Mouse (Mus musculus) G1E (cell line): Measurements from ENCODE around the gene Col20a1. TPM values are rescaled to one million over a fixed set of nuclear protein-coding genes. Genes with fewer than 3 reads are reported as not detected.

Experiments used
- ATAC-seq: 2 replicates; pipeline ENCODE4 v1.8.0; 2016; ENCODE audit warnings: mild to moderate bottlenecking; ENCODE audit not compliant: insufficient number of reproducible peaks, poor library complexity, low FRiP score, severe bottlenecking; ENCODE audit errors: extremely low read depth
- DNase-seq: peaks from one replicate; pipeline ENCODE4 v3.0.0; 2012; ENCODE audit warnings: low spot score
- H3K27me3 ChIP-seq: 2 replicates; pipeline ENCODE4 v1.6.1; 2012; ENCODE audit warnings: mild to moderate bottlenecking, low read length, inconsistent platforms; ENCODE audit not compliant: insufficient read depth
- H3K36me3 ChIP-seq: replicated peaks from 2 replicates; pipeline ENCODE3; 2012; ENCODE audit warnings: mild to moderate bottlenecking, inconsistent platforms
- H3K4me1 ChIP-seq: 2 replicates; pipeline ENCODE4 v1.6.1; 2012; ENCODE audit warnings: low read depth, low read length, inconsistent platforms, mixed read lengths; ENCODE audit not compliant: insufficient read depth
- H3K4me3 ChIP-seq: 2 replicates; pipeline ENCODE4 v1.5.1; 2012; ENCODE audit warnings: low read depth, mild to moderate bottlenecking, inconsistent platforms, low read length, moderate library complexity, mixed read lengths
- H3K9me3 ChIP-seq: replicated peaks from 2 replicates; pipeline ENCODE4 v1.6.1; 2012; ENCODE audit warnings: inconsistent platforms
- CTCF ChIP-seq: IDR thresholded peaks from 2 replicates; pipeline ENCODE4 v1.5.1; 2012; ENCODE audit warnings: low read depth, low read length, inconsistent platforms, mixed read lengths
- GATA1 ChIP-seq: IDR thresholded peaks from 2 replicates; pipeline ENCODE4 v1.6.1; 2012; ENCODE audit warnings: borderline replicate concordance, low read length, inconsistent platforms, mixed read lengths
- GATA2 ChIP-seq: IDR thresholded peaks from 2 replicates; pipeline ENCODE4 v1.6.1; 2012; ENCODE audit warnings: low read depth, low read length, inconsistent platforms, borderline replicate concordance
- POLR2AphosphoS5 ChIP-seq: IDR thresholded peaks from 2 replicates; pipeline ENCODE4 v1.6.1; 2012; ENCODE audit warnings: low read depth, low read length, inconsistent platforms; ENCODE audit not compliant: insufficient replicate concordance
- TAL1 ChIP-seq: conservative IDR thresholded peaks from 2 replicates; pipeline ENCODE4 v1.6.1; 2012; ENCODE audit warnings: low read depth, low read length, inconsistent platforms, mixed read lengths
- polyA plus RNA-seq: library from polyadenylated mRNA; stranded (reverse); fragments of >175 nt; gene quantifications from 2 replicates; pipeline ENCODE4 v1.2.3, GENCODE M21; 2012
- total RNA-seq, 2 experiments: library from RNA; stranded (forward) in 1 of 2; stranded (reverse) in 1 of 2; fragments of 200-1000 nt in 1 of 2; fragments of >200 nt in 1 of 2; fragmentation: Nextera tagmentation in 1 of 2; gene quantifications; 2 replicates each; pipeline ENCODE4 v1.2.3; 2014 to 2017

Col20a1 gene
- total and polyA plus RNA-seq, 3 experiments, result 0.38 to 4.9 (median 0.57) TPM

DNA sequence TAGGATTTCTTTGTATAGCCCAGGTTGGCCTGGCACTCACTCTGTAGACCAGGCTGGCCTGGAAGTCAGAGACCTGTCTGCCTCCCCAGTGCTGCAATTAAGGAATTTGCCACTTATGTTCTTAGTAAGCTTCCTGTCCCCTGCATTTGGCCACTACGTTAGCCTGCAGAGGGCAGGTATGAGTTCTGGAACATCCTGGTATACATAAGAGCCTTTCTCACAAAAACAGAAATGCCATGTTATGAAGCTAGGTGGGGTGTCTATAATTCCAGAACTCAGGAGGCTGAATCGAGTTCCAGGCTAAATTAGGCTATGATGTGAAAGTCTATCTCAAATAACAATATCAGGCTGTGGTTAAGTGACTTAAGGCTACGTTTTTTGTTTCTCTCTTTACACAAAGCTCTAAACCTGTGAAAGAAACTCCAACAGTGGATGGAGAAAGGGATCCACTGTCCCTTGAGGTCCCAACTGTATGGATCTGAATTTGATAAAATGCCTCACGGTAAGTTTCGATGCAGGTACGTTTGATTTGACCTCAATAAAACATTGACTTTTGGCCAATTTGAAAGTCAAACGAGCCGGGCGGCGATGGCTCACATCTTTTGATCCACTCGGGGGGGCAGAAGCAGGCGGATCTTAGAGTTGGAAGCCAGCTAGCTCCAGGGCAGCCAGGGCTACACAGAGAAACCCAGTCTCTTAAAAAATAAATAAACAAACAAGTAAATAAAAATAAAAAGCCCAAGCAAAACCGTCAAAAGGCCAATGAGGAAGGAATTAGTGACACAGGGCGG, 20.0 kb upstream of the Col20a1 start:
- H3K27me3 ChIP-seq, result peaks cover 6% of the 10 kb centered on the region; the same call in 1 of the 2 replicates
- DNase-seq (peak; percentile 14), ATAC-seq (no peak)
- no peak for TF ChIP-seq CTCF
- TF ChIP-seq TAL1, result no peak
- TF ChIP-seq GATA2, result no peak
- TF ChIP-seq POLR2AphosphoS5, result no peak
- no peak for TF ChIP-seq GATA1
- peaks cover 28% of the 10 kb centered on the region for H3K4me1 ChIP-seq
- peak overlapping the region; percentile 85 for H3K4me3 ChIP-seq
- H3K9me3 ChIP-seq, result no peaks in the 10 kb centered on the region
- peaks cover 27% of the 10 kb centered on the region for H3K36me3 ChIP-seq

DNA sequence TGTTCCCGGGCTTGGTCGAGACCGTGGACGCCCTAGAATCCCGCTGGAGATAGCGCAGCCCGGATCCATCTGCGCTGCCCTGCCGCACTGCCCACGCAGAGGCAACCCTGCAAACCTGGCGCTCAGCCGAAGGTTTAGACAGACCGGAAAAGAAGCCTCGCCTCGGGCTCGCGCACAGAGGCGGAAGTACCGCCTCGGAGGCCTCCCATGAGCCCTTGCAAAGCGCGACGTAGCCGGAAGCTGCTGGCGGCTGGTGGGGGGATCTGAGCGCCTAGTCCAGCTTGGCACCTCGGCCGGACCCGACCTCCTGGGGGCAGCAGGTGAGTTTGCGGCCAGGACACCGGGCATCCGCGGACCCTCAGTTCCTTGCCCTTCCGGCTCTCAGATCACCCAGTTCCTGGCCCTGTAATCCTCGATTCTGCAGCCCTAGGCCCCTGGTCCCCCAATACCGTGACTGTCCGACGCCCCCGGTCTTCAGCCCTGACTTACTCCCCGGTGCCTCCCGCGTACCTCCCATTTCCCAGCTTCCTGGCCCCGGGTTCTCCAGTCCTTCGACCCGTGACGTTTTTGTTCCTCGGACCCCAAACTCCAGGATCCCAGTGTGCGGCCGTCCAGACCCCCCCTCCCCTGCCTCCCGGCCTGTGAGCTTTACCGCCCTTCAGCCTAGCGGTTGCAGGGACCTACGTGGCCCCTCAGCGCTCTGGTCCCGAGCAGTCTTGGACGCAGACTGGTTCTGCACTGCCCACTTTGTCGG, 19.1 kb upstream of the Col20a1 start, which contains the start of gene Arfgap1:
TSS of gene Arfgap1 (plus strand) at position 216 of the 754 bp plus-strand sequence.
- peak; percentile 90 for ATAC-seq
- Histone ChIP-seq H3K4me1 (peaks cover 31% of the 10 kb centered on the region), H3K27me3 (peaks cover 2% of the 10 kb centered on the region; the same call in 1 of the 2 replicates), H3K9me3 (no peaks in the 10 kb centered on the region), H3K4me3 (peak within 1 kb of the TSS; percentile 85), H3K36me3 (peaks cover 36% of the 10 kb centered on the region)
- TF ChIP-seq GATA2, result no peak
- no peak for TF ChIP-seq POLR2AphosphoS5
- no peak for TF ChIP-seq CTCF
- TF ChIP-seq TAL1, result no peak
- no peak for TF ChIP-seq GATA1
- DNase-seq, result peak; percentile 98

DNA sequence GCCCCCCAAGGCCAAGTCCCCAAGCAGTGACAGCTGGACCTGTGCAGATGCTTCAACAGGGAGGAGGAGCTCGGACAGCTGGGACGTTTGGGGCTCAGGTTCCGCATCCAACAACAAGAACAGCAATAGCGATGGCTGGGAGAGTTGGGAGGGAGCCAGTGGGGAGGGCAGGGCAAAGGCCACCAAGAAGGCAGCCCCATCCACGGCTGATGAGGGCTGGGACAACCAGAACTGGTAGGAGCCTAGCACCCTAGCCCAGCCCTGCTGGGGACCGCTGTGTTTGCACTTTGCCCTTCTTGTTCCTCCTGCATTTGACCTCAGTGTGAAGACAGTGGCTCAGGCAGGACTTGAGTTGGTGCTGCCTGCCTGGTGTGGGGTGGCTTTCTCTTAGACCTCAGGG, 5.2 kb upstream of the Col20a1 start:
- Histone ChIP-seq H3K4me1 (no peaks in the 10 kb centered on the region; the same call in 1 of the 2 replicates), H3K9me3 (no peaks in the 10 kb centered on the region), H3K36me3 (peaks cover 88% of the 10 kb centered on the region), H3K4me3 (no peak overlapping the region), H3K27me3 (no peaks in the 10 kb centered on the region)
- DNase-seq (no peak), ATAC-seq (no peak)
- TF ChIP-seq TAL1 (no peak), POLR2AphosphoS5 (no peak), CTCF (no peak), GATA2 (no peak), GATA1 (no peak)

DNA sequence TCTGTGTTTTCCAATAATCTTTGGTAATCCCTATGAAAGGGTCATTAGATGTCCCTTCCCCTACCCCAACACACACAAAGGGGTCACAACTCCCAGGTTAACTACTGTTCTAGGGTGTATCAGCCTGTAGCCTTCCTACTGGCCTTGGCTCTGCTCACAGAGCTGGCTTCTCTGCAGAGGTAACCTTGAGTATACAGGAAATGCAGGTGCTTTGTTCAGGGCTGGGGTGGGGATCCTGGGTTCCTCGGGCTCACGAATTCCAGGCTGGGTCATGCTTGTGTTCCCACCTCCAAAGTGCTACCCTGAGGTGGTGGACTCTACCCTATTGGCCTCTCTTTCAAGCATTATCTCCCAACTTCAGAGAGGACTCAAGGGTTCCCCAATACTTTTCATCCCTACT, 700 bp upstream of the Col20a1 start:
- Histone ChIP-seq H3K4me1 (no peaks in the 10 kb centered on the region; the same call in 1 of the 2 replicates), H3K27me3 (peaks cover 3% of the 10 kb centered on the region), H3K9me3 (no peaks in the 10 kb centered on the region), H3K4me3 (no peak overlapping the region), H3K36me3 (peaks cover 43% of the 10 kb centered on the region)
- ATAC-seq (no peak), DNase-seq (no peak)
- TF ChIP-seq POLR2AphosphoS5 (no peak), TAL1 (no peak), GATA2 (no peak), GATA1 (no peak), CTCF (no peak)

- ATAC-seq, result no peak
- TF ChIP-seq TAL1, result no peak
- TF ChIP-seq POLR2AphosphoS5, result no peak
- TF ChIP-seq CTCF, result no peak
- no peak for TF ChIP-seq GATA2
- no peak for TF ChIP-seq GATA1
Observed at GRCm38 (mm10) chr2:180987001-180987400, 666 bp downstream of the Col20a1 start.

More at GRCm38 (mm10) chr2:180987001-180987400, 666 bp downstream of the Col20a1 start:
- Histone ChIP-seq H3K4me3 (no peak overlapping the region), H3K36me3 (peaks cover 30% of the 10 kb centered on the region), H3K27me3 (peaks cover 3% of the 10 kb centered on the region), H3K9me3 (no peaks in the 10 kb centered on the region), H3K4me1 (no peaks in the 10 kb centered on the region; the same call in 1 of the 2 replicates)
- DNase-seq, result no peak
